Mouse (Mus musculus) heart, postnatal 0 days (tissue): Measurements from ENCODE around the gene Dgkb.

Source experiments
- CTCF ChIP-seq: IDR thresholded peaks from 2 replicates; pipeline ENCODE4 v1.5.1; 2016; ENCODE audit warnings: antibody characterized with exemption, control low read depth, low read depth
- EP300 ChIP-seq: IDR thresholded peaks from 2 replicates; pipeline ENCODE4 v1.6.1; 2016; ENCODE audit warnings: antibody characterized with exemption, low read depth

- TF ChIP-seq CTCF, result no peak
- TF ChIP-seq EP300, result no peak
Observed at GRCm38 (mm10) chr12:37889431-37889830, 71.9 kb downstream of the Dgkb start.
